Mouse (Mus musculus) ES-E14 (cell line): ENCODE measurements around the gene Tmem201. TPM values are rescaled to one million over a fixed set of nuclear protein-coding genes. Genes with fewer than 3 reads are reported as not detected.

Source experiments
- DNase-seq: peaks from one replicate; pipeline ENCODE4 v3.0.0-alpha.2; 2013; ENCODE audit warnings: low read depth, low spot score
- H3K27ac ChIP-seq: 2 replicates; pipeline ENCODE4 v1.5.1; 2012; ENCODE audit warnings: low read depth, mild to moderate bottlenecking, low read length, moderate library complexity, mixed read lengths; ENCODE audit not compliant: poor library complexity, insufficient read depth, severe bottlenecking
- H3K36me3 ChIP-seq: 2 replicates; pipeline ENCODE4 v1.6.1; 2012; ENCODE audit warnings: mild to moderate bottlenecking, low read length, moderate library complexity, mixed read lengths; ENCODE audit not compliant: control insufficient read depth, poor library complexity, insufficient read depth, severe bottlenecking
- H3K4me1 ChIP-seq, 2 experiments: fragments of 150-350 bp in 1 of 2; sonication (generic) in 1 of 2; 2 replicates each; pipeline ENCODE4 v1.6.1; 2012; ENCODE audit warnings: low read length in 2 of 2, mild to moderate bottlenecking in 1 of 2, mixed read lengths in 1 of 2; ENCODE audit not compliant: control insufficient read depth in 2 of 2, insufficient read depth in 2 of 2, poor library complexity in 1 of 2
- H3K4me3 ChIP-seq, 2 experiments: fragments of 150-350 bp in 1 of 2; sonication (generic) in 1 of 2; 2 replicates each; pipeline ENCODE4 v1.5.1; 2012; ENCODE audit warnings: low read length in 2 of 2, low read depth in 1 of 2, mild to moderate bottlenecking in 1 of 2, mixed read lengths in 1 of 2; ENCODE audit not compliant: insufficient read depth in 1 of 2, poor library complexity in 1 of 2, severe bottlenecking in 1 of 2
- H3K9ac ChIP-seq: 2 replicates; pipeline ENCODE4 v1.6.1; 2012; ENCODE audit warnings: low read depth, mild to moderate bottlenecking, low read length, mixed read lengths; ENCODE audit not compliant: poor library complexity, insufficient read depth, severe bottlenecking
- H3K9me3 ChIP-seq: fragments of 150-350 bp; sonication (generic); 2 replicates; pipeline ENCODE4 v1.6.1; 2012; ENCODE audit warnings: low read depth, mild to moderate bottlenecking, low read length; ENCODE audit not compliant: control insufficient read depth, insufficient read depth
- CHD2 ChIP-seq: IDR thresholded peaks from 2 replicates; pipeline ENCODE4 v1.6.1; 2014; ENCODE audit warnings: mild to moderate bottlenecking, low read depth, low read length, inconsistent platforms
- HCFC1 ChIP-seq: IDR thresholded peaks from 2 replicates; pipeline ENCODE4 v1.6.1; 2012; ENCODE audit warnings: low read length, inconsistent platforms, borderline replicate concordance; ENCODE audit not compliant: insufficient read depth
- MAFK ChIP-seq: IDR thresholded peaks from 2 replicates; pipeline ENCODE4 v1.6.1; 2014; ENCODE audit warnings: mild to moderate bottlenecking, low read depth, low read length, inconsistent platforms; ENCODE audit not compliant: insufficient read depth
- ZC3H11A ChIP-seq: IDR thresholded peaks from 2 replicates; pipeline ENCODE4 v1.6.1; 2012; ENCODE audit warnings: low read depth, mild to moderate bottlenecking, inconsistent platforms, low read length, borderline replicate concordance
- ZNF384 ChIP-seq: IDR thresholded peaks from 2 replicates; pipeline ENCODE4 v1.6.1; 2012; ENCODE audit warnings: low read depth, low read length, inconsistent platforms
- in situ Hi-C, 2 experiments: fragments of 600-800 bp; cut with MboI; formaldehyde crosslinking; loops; one replicate each; pipeline ENCODE4 v1.15.1; 2025; ENCODE audit warnings: low sequenced_read_pairs in 2 of 2, inconsistent platforms in 1 of 2; ENCODE audit not compliant: unreplicated experiment in 2 of 2
- total RNA-seq: library from RNA; depleted of rRNA; stranded (reverse); fragments of 300-350 nt; gene quantifications from 2 replicates; pipeline ENCODE4 v1.2.3, GENCODE M21; 2012

Gene Tmem201
- total RNA-seq, 1 experiment = 47.3 TPM

GRCm38 (mm10) chr4:149740301-149740700 is 2.5 kb upstream of the Tmem201 start:
- no peak overlapping the region for H3K9ac ChIP-seq
- DNase-seq = no peak
- TF ChIP-seq MAFK = no peak
- TF ChIP-seq HCFC1 = no peak
- TF ChIP-seq ZC3H11A = no peak
- TF ChIP-seq ZNF384 = no peak
- TF ChIP-seq CHD2 = no peak
- H3K36me3 ChIP-seq = peaks cover 23% of the 10 kb centered on the region; the same call in 1 of the 2 replicates
- peaks cover 10 to 19% of the 10 kb centered on the region in 2 experiments for H3K4me1 ChIP-seq
- no peak overlapping the region for H3K27ac ChIP-seq
- in situ Hi-C loops = no loop called here
- H3K9me3 ChIP-seq = no peaks in the 10 kb centered on the region
- no peak overlapping the region for H3K4me3 ChIP-seq

- H3K27ac ChIP-seq = no peak overlapping the region
- no peak overlapping the region for H3K4me3 ChIP-seq
- H3K9me3 ChIP-seq = no peaks in the 10 kb centered on the region
- H3K36me3 ChIP-seq = peaks cover 16% of the 10 kb centered on the region; the same call in 1 of the 2 replicates
- peaks cover 8 to 15% of the 10 kb centered on the region in 2 experiments for H3K4me1 ChIP-seq
- in situ Hi-C loops = no loop called here
- TF ChIP-seq ZC3H11A (no peak), MAFK (no peak), ZNF384 (no peak), HCFC1 (no peak), CHD2 (no peak)
- DNase-seq = no peak
- H3K9ac ChIP-seq = no peak overlapping the region
Measured at GRCm38 (mm10) chr4:149739478-149739877, 1.6 kb upstream of the Tmem201 start.

GRCm38 (mm10) chr4:149736581-149736980 is 1.3 kb downstream of the Tmem201 start:
- no peak for TF ChIP-seq MAFK
- no peak for TF ChIP-seq CHD2
- no peak for TF ChIP-seq ZNF384
- no peak for TF ChIP-seq HCFC1
- TF ChIP-seq ZC3H11A = no peak
- H3K36me3 ChIP-seq = peaks cover 11% of the 10 kb centered on the region; the same call in 1 of the 2 replicates
- no peak for DNase-seq
- in situ Hi-C loops = no loop called here
- peak overlapping the region in 1 of 2 experiments; percentile 93; a peak in 2 of 4 replicates for H3K4me3 ChIP-seq
- no peak overlapping the region for H3K27ac ChIP-seq
- H3K9ac ChIP-seq = peak overlapping the region; percentile 92
- H3K9me3 ChIP-seq = no peaks in the 10 kb centered on the region
- H3K4me1 ChIP-seq = peaks cover 8 to 20% of the 10 kb centered on the region in 2 experiments; a peak in 3 of 4 replicates

- Histone ChIP-seq H3K9me3 (no peaks in the 10 kb centered on the region), H3K4me1 (peaks cover 8 to 27% of the 10 kb centered on the region in 2 experiments; a peak in 3 of 4 replicates), H3K9ac (no peak overlapping the region), H3K4me3 (no peak overlapping the region), H3K27ac (no peak overlapping the region), H3K36me3 (peaks cover 10% of the 10 kb centered on the region; the same call in 1 of the 2 replicates)
- TF ChIP-seq ZNF384 = no peak
- no peak for TF ChIP-seq ZC3H11A
- no peak for TF ChIP-seq CHD2
- no peak for TF ChIP-seq HCFC1
- TF ChIP-seq MAFK = no peak
- DNase-seq = no peak
- in situ Hi-C loops = no loop called here
Measured at GRCm38 (mm10) chr4:149735624-149736250, 2.1 kb downstream of the Tmem201 start.
